Mouse (Mus musculus): ENCODE data around the gene Atp2a2.

DNA sequence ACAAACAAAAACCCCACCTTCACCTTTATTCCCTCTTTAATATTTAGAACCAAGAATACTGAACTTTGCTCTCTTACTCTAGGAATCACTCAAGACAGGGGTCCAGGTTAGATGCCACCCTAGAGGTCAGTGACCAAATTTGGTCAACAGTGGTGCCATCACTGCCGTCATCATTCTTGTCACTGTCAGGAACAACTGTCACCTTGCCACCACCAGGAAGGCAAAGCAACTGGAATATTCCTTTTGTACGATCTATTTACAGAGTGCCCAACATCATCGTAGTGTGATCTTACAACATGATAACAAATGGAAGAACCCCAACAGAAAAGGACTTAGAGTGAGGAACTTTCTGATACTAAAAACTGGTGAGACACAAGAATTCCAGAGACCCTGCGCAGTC is 1.9 kb downstream of the Atp2a2 start:
- no peak for TF ChIP-seq CTCF (IDR thresholded peaks at IDR 0.05; ENCODE audit: extremely low read depth, insufficient read depth, insufficient read length, insufficient replicate concordance)
- no peak for TF ChIP-seq POLR2A (IDR thresholded peaks at IDR 0.05; ENCODE audit: low read depth, low read length)

Data from spleen, adult 2 months (tissue).